Mouse (Mus musculus): ENCODE data around the gene Rere.

DNA sequence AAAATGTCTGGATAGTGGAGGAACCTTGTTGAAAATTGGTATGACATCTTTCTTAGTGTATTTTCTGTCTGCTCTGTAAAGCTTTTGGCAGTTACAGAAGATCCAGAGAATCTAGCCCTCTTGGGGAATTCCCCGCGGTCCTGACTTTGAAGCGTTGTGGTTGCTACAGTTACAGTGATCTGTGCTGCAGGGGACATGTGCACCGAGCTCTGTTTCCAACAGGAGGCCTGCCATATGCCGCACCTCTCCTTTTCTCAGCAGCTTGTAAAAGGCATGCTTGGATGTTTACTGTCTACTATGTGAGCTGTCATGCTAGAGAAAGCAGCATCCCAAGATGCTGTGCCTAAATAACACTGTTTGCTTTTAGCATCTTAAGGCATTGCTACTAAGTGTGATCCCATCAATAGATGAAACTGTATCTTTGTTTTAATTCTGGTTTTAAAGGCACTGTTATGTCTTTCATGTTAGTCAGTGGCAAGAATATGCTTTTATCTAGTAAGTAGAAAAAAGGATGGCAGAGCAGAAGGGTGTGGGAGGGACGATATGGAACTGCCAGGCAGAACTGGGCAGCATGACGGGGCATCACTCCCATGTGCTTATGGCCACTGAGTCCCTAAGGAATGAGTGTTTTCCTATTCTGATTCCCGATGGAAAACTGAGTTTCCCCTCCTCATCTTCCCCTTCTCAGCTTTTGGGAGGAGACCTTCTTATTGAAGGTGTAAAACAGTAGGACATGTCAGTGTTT lies 57.6 kb downstream of the Rere start:
- TF ChIP-seq CTCF (IDR thresholded peaks at IDR 0.05 in 2 of 3, conservative IDR thresholded peaks at IDR 0.05 in 1 of 3; ENCODE audit: control insufficient read depth in 1 of 3, insufficient read depth in 1 of 3, low read depth in 2 of 3, low read length in 3 of 3, poor library complexity in 1 of 3, severe bottlenecking in 1 of 3): no peak
- TF ChIP-seq TAL1 (IDR thresholded peaks at IDR 0.05; ENCODE audit: low read length): no peak
- TF ChIP-seq MAZ (IDR thresholded peaks at IDR 0.05; ENCODE audit: low read depth, low read length): no peak
- no peak for TF ChIP-seq E2F4 (IDR thresholded peaks at IDR 0.05; ENCODE audit: borderline replicate concordance, low read depth, low read length)
- no peak for TF ChIP-seq GATA1 (IDR thresholded peaks at IDR 0.05; ENCODE audit: low read depth, low read length)
- TF ChIP-seq BHLHE40 (IDR thresholded peaks at IDR 0.05; ENCODE audit: borderline replicate concordance, low read depth, low read length): no peak

Data from MEL (cell line).